Mouse (Mus musculus): ENCODE measurements around the gene Neurl3. TPM values are rescaled to one million over a fixed set of nuclear protein-coding genes. Genes with fewer than 3 reads are reported as not detected.
A peak's percentile ranks its signal among the peaks of the same experiment; 100 is the strongest.

Neurl3 gene
- polyA plus RNA-seq, 1 experiment = 0.12 TPM

GRCm38 (mm10) chr1:36309498-36309901, 35.0 kb upstream of the Neurl3 start:
- no peaks in the 10 kb centered on the region for H3K27me3 ChIP-seq (ENCODE audit: control insufficient read depth, insufficient read depth, low read length)
- no peak overlapping the region for H3K4me3 ChIP-seq (ENCODE audit: control insufficient read depth, low read depth, low read length)
- H3K4me1 ChIP-seq (ENCODE audit: control insufficient read depth, insufficient read depth, low read length) = peaks cover 11% of the 10 kb centered on the region
- TF ChIP-seq CTCF (IDR thresholded peaks at IDR 0.05; ENCODE audit: control insufficient read depth, insufficient read depth, insufficient replicate concordance, low read depth, low read length) (no peak), POLR2A (IDR thresholded peaks at IDR 0.05; ENCODE audit: control insufficient read depth, low read depth, low read length) (no peak)
- H3K36me3 ChIP-seq (ENCODE audit: control insufficient read depth, insufficient read depth, low read length) = no peaks in the 10 kb centered on the region
- no peak overlapping the region for H3K27ac ChIP-seq (ENCODE audit: control insufficient read depth, insufficient read depth, low read depth, low read length)

GRCm38 (mm10) chr1:36308966-36309475, 34.5 kb upstream of the Neurl3 start:
- TF ChIP-seq POLR2A (IDR thresholded peaks at IDR 0.05; ENCODE audit: control insufficient read depth, low read depth, low read length) (no peak), CTCF (IDR thresholded peaks at IDR 0.05; ENCODE audit: control insufficient read depth, insufficient read depth, insufficient replicate concordance, low read depth, low read length) (no peak)
- H3K4me1 ChIP-seq (ENCODE audit: control insufficient read depth, insufficient read depth, low read length) = peaks cover 11% of the 10 kb centered on the region
- H3K4me3 ChIP-seq (ENCODE audit: control insufficient read depth, low read depth, low read length) = no peak overlapping the region
- H3K27me3 ChIP-seq (ENCODE audit: control insufficient read depth, insufficient read depth, low read length) = no peaks in the 10 kb centered on the region
- H3K36me3 ChIP-seq (ENCODE audit: control insufficient read depth, insufficient read depth, low read length) = no peaks in the 10 kb centered on the region
- H3K27ac ChIP-seq (ENCODE audit: control insufficient read depth, insufficient read depth, low read depth, low read length) = no peak overlapping the region

GRCm38 (mm10) chr1:36308451-36308901, 34.0 kb upstream of the Neurl3 start:
- Histone ChIP-seq H3K27ac (ENCODE audit: control insufficient read depth, insufficient read depth, low read depth, low read length) (no peak overlapping the region), H3K4me1 (ENCODE audit: control insufficient read depth, insufficient read depth, low read length) (peaks cover 11% of the 10 kb centered on the region), H3K36me3 (ENCODE audit: control insufficient read depth, insufficient read depth, low read length) (no peaks in the 10 kb centered on the region), H3K4me3 (ENCODE audit: control insufficient read depth, low read depth, low read length) (peak overlapping the region; percentile 89), H3K27me3 (ENCODE audit: control insufficient read depth, insufficient read depth, low read length) (no peaks in the 10 kb centered on the region)
- TF ChIP-seq POLR2A (IDR thresholded peaks at IDR 0.05; ENCODE audit: control insufficient read depth, low read depth, low read length) = no peak

- H3K27me3 ChIP-seq (ENCODE audit: control insufficient read depth, insufficient read depth, low read length) = no peaks in the 10 kb centered on the region
- peak within 1 kb of the TSS; percentile 89 for H3K4me3 ChIP-seq (ENCODE audit: control insufficient read depth, low read depth, low read length)
- H3K27ac ChIP-seq (ENCODE audit: control insufficient read depth, insufficient read depth, low read depth, low read length) = peak within 1 kb of the TSS; percentile 55; the same call in 1 of the 2 replicates
- TF ChIP-seq POLR2A (IDR thresholded peaks at IDR 0.05; ENCODE audit: control insufficient read depth, low read depth, low read length) (peak; percentile 99), CTCF (IDR thresholded peaks at IDR 0.05; ENCODE audit: control insufficient read depth, insufficient read depth, insufficient replicate concordance, low read depth, low read length) (no peak)
- peaks cover 13% of the 10 kb centered on the region for H3K4me1 ChIP-seq (ENCODE audit: control insufficient read depth, insufficient read depth, low read length)
- no peaks in the 10 kb centered on the region for H3K36me3 ChIP-seq (ENCODE audit: control insufficient read depth, insufficient read depth, low read length)
Observed at GRCm38 (mm10) chr1:36307495-36308280, 33.2 kb upstream of the Neurl3 start, which contains the start of gene Arid5a. Arid5a (plus strand) TSS chr1:36307733.

- Histone ChIP-seq H3K4me1 (ENCODE audit: control insufficient read depth, insufficient read depth, low read length) (peaks cover 13% of the 10 kb centered on the region), H3K4me3 (ENCODE audit: control insufficient read depth, low read depth, low read length) (no peak overlapping the region), H3K27me3 (ENCODE audit: control insufficient read depth, insufficient read depth, low read length) (no peaks in the 10 kb centered on the region), H3K27ac (ENCODE audit: control insufficient read depth, insufficient read depth, low read depth, low read length) (no peak overlapping the region), H3K36me3 (ENCODE audit: control insufficient read depth, insufficient read depth, low read length) (no peaks in the 10 kb centered on the region)
- TF ChIP-seq CTCF (IDR thresholded peaks at IDR 0.05; ENCODE audit: control insufficient read depth, insufficient read depth, insufficient replicate concordance, low read depth, low read length) (no peak), POLR2A (IDR thresholded peaks at IDR 0.05; ENCODE audit: control insufficient read depth, low read depth, low read length) (no peak)
Observed at GRCm38 (mm10) chr1:36307121-36307494, 32.6 kb upstream of the Neurl3 start.

- H3K27me3 ChIP-seq (ENCODE audit: control insufficient read depth, insufficient read depth, low read length) = no peaks in the 10 kb centered on the region
- H3K36me3 ChIP-seq (ENCODE audit: control insufficient read depth, insufficient read depth, low read length) = no peaks in the 10 kb centered on the region
- H3K27ac ChIP-seq (ENCODE audit: control insufficient read depth, insufficient read depth, low read depth, low read length) = no peak overlapping the region
- no peak overlapping the region for H3K4me3 ChIP-seq (ENCODE audit: control insufficient read depth, low read depth, low read length)
- H3K4me1 ChIP-seq (ENCODE audit: control insufficient read depth, insufficient read depth, low read length) = peaks cover 13% of the 10 kb centered on the region
- no peak for TF ChIP-seq POLR2A (IDR thresholded peaks at IDR 0.05; ENCODE audit: control insufficient read depth, low read depth, low read length)
- TF ChIP-seq CTCF (IDR thresholded peaks at IDR 0.05; ENCODE audit: control insufficient read depth, insufficient read depth, insufficient replicate concordance, low read depth, low read length) = no peak
Observed at GRCm38 (mm10) chr1:36306120-36306519, 31.6 kb upstream of the Neurl3 start.

- Histone ChIP-seq H3K36me3 (ENCODE audit: control insufficient read depth, insufficient read depth, low read length) (no peaks in the 10 kb centered on the region), H3K4me1 (ENCODE audit: control insufficient read depth, insufficient read depth, low read length) (peaks cover 13% of the 10 kb centered on the region), H3K27me3 (ENCODE audit: control insufficient read depth, insufficient read depth, low read length) (no peaks in the 10 kb centered on the region), H3K4me3 (ENCODE audit: control insufficient read depth, low read depth, low read length) (no peak overlapping the region), H3K27ac (ENCODE audit: control insufficient read depth, insufficient read depth, low read depth, low read length) (no peak overlapping the region)
- TF ChIP-seq POLR2A (IDR thresholded peaks at IDR 0.05; ENCODE audit: control insufficient read depth, low read depth, low read length) = no peak
- no peak for TF ChIP-seq CTCF (IDR thresholded peaks at IDR 0.05; ENCODE audit: control insufficient read depth, insufficient read depth, insufficient replicate concordance, low read depth, low read length)
Observed at GRCm38 (mm10) chr1:36304764-36305163, 30.3 kb upstream of the Neurl3 start.

Measured in testis, adult 2 months (tissue).